Mouse (Mus musculus) lung, embryonic 14.5 days (tissue): Measurements from ENCODE around the gene Ston1. TPM values are rescaled to one million over a fixed set of nuclear protein-coding genes. Genes with fewer than 3 reads are reported as not detected.

Experiments
- ATAC-seq: fragments of 200-750 bp; cut with Nextera tagmentation; 2 replicates; pipeline ENCODE4 v1.8.0; 2017; ENCODE audit warnings: mild to moderate bottlenecking, moderate TSS enrichment, moderate library complexity; ENCODE audit not compliant: insufficient read depth
- DNase-seq: peaks from one replicate; pipeline ENCODE4 v3.0.0-alpha.2; 2015
- H3K27ac ChIP-seq: fragments of 300-500 bp; sonication (generic); 2 replicates; pipeline ENCODE4 v1.5.1; 2014; ENCODE audit warnings: low read depth, mild to moderate bottlenecking, moderate library complexity
- H3K27me3 ChIP-seq: fragments of 300-500 bp; sonication (generic); 2 replicates; pipeline ENCODE4 v1.6.1; 2014; ENCODE audit warnings: low read length, control low read depth; ENCODE audit not compliant: insufficient read depth
- H3K36me3 ChIP-seq: fragments of 300-500 bp; sonication (generic); 2 replicates; pipeline ENCODE4 v1.6.1; 2014; ENCODE audit warnings: control low read depth; ENCODE audit not compliant: insufficient read depth
- H3K4me1 ChIP-seq: fragments of 300-500 bp; sonication (generic); 2 replicates; pipeline ENCODE4 v1.6.1; 2014; ENCODE audit warnings: antibody characterized with exemption, control low read depth; ENCODE audit not compliant: insufficient read depth
- H3K4me2 ChIP-seq: fragments of 300-500 bp; sonication (generic); 2 replicates; pipeline ENCODE4 v1.6.1; 2014; ENCODE audit warnings: mild to moderate bottlenecking
- H3K4me3 ChIP-seq: fragments of 300-500 bp; sonication (generic); 2 replicates; pipeline ENCODE4 v1.5.1; 2014; ENCODE audit warnings: low read depth, low read length
- H3K9ac ChIP-seq: fragments of 300-500 bp; sonication (generic); 2 replicates; pipeline ENCODE4 v1.6.1; 2014
- H3K9me3 ChIP-seq: fragments of 300-500 bp; sonication (generic); 2 replicates; pipeline ENCODE4 v1.6.1; 2016; ENCODE audit warnings: low read depth, low read length, control low read depth
- CTCF ChIP-seq: IDR thresholded peaks from 2 replicates; pipeline ENCODE4 v1.5.1; 2016; ENCODE audit warnings: antibody characterized with exemption, low read depth
- WGBS: fragments of 180-500 bp; shearing (Covaris S2); extraction: QIAGEN DNeasy Blood & Tissue Kit; methylation state at CpG from one replicate; pipeline ENCODE4 v1.1.7; 2014; 5-methylcytosine and 5-hydroxymethylcytosine counted together
- polyA plus RNA-seq: library from polyadenylated mRNA; unstranded; fragments of >200 nt; fragmentation: Nextera tagmentation; extraction: Ambion mirVana; gene quantifications from 2 replicates; pipeline ENCODE4 v1.2.1, GENCODE M21; 2014

Ston1 gene
- polyA plus RNA-seq, 1 experiment from 2014 or later, result 11.7 TPM

DNA sequence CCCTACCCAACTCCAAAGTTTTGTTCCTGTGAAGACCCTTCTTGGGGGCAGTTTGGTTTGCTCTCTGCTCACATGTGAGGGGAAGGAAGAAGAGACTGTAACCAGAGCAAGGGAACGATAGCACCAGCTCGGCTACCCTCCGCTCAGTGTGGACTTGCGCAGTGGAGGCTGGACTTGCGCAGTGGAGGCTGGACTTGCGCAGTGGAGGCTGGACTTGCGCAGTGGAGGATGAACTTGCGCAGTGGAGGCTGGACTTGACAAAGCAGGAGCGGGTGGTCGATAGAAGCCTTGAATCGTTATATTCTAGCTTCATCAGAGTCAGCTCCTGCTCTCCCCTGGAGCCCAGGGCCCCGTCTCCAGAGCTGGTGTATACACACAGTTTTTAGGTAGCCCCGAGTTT, 27.9 kb downstream of the Ston1 start:
- ATAC-seq, result no peak
- 82% methylated on average over 13 of the region's 13 CpGs for WGBS
- no peaks in the 10 kb centered on the region for H3K9me3 ChIP-seq
- no peak overlapping the region; the same call in 1 of the 2 replicates for H3K4me2 ChIP-seq
- peak overlapping the region; percentile 99 for H3K27ac ChIP-seq
- H3K27me3 ChIP-seq, result no peaks in the 10 kb centered on the region
- H3K4me3 ChIP-seq, result no peak overlapping the region
- H3K36me3 ChIP-seq, result 0 out of 2 replicates have a peak, but pooled peaks cover 8% of the 10 kb centered on the region
- no peak overlapping the region for H3K9ac ChIP-seq
- TF ChIP-seq CTCF, result no peak
- no peak for DNase-seq
- H3K4me1 ChIP-seq, result peaks cover 43% of the 10 kb centered on the region

DNA sequence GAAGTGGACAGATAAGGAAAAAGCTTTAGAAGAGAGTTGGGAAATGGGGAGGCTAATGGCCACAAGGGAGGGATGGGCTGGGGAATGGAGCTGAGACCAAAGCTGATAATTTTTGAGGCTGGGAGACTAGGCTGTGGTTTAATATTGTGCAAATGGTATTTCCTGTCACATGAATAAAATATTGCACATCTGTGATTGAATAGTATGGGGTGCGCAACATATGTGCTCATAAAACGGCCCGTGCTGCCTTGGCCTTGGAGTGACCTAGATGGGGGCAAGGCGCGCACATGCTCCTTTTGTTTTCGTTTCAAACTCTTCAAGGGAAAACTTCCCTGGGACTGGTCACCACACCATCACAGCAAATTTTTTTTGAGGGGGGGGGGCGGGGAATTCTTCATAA, 28.4 kb downstream of the Ston1 start:
- TF ChIP-seq CTCF, result no peak
- peak; percentile 12; the same call in 1 of the 2 replicates for ATAC-seq
- H3K4me3 ChIP-seq, result no peak overlapping the region; the same call in 1 of the 2 replicates
- peak overlapping the region; percentile 56 for H3K4me2 ChIP-seq
- H3K36me3 ChIP-seq, result 0 out of 2 replicates have a peak, but pooled peaks cover 7% of the 10 kb centered on the region
- 25% methylated on average over 7 of the region's 7 CpGs for WGBS
- no peaks in the 10 kb centered on the region for H3K27me3 ChIP-seq
- peak overlapping the region; percentile 99 for H3K27ac ChIP-seq
- H3K4me1 ChIP-seq, result peaks cover 43% of the 10 kb centered on the region
- DNase-seq, result peak; percentile 62
- peak overlapping the region; percentile 26; the same call in 1 of the 2 replicates for H3K9ac ChIP-seq
- no peaks in the 10 kb centered on the region for H3K9me3 ChIP-seq

DNA sequence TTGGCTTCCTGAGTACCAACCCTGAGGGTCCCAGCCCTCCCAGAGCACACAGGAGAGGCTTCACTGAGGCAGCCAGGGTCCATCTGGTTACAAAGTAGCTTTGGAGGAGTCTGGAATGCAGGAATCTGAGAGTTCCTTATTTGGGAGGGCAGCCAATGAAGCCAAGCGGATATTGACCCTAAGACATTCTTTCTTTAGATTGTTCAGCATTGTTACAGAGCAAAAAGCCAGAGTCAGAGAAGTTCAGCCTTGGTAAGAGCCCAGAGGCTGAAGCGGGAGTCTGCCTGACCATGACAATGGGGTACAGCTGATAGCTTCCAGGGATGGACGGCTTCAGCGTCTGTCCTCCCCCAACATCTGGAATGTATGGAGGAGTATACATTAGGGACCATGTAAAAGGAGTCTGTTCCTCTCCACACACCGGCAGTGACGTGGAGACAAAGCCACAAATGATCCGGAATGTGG, 28.9 kb downstream of the Ston1 start:
- Histone ChIP-seq H3K4me2 (peak overlapping the region; percentile 56), H3K36me3 (0 out of 2 replicates have a peak, but pooled peaks cover 2% of the 10 kb centered on the region), H3K27ac (peak overlapping the region; percentile 99), H3K4me1 (peaks cover 43% of the 10 kb centered on the region), H3K9me3 (no peaks in the 10 kb centered on the region), H3K4me3 (peak overlapping the region; percentile 10), H3K27me3 (no peaks in the 10 kb centered on the region), H3K9ac (peak overlapping the region; percentile 26; the same call in 1 of the 2 replicates)
- ATAC-seq (peak; percentile 45), DNase-seq (peak; percentile 86)
- no peak for TF ChIP-seq CTCF
- 21% methylated on average over 7 of the region's 7 CpGs for WGBS

DNA sequence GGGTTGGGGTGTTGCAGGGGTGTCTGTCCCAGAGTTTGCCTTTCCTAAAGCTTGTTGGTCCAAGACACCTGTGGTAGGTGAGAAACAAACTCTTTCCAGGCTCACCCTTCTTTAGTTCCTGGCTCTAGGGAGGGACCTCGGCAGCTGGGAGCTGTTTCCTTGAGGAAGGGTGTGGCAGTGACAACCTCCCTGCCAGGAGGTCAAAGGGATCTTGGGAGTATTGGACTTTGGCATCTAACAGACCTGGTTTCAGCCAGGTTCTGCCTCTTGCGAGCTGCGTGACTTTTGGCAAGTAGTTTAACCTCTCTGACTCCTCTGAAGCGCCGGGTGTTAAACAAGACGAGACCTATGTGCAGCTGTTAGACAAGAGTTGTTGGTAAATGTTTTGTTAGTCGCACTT, 29.7 kb downstream of the Ston1 start:
- peak; percentile 31 for DNase-seq
- no peaks in the 10 kb centered on the region for H3K9me3 ChIP-seq
- no peaks in the 10 kb centered on the region for H3K27me3 ChIP-seq
- H3K4me3 ChIP-seq, result peak overlapping the region; percentile 10; the same call in 1 of the 2 replicates
- peaks cover 43% of the 10 kb centered on the region for H3K4me1 ChIP-seq
- ATAC-seq, result no peak
- no peak for TF ChIP-seq CTCF
- WGBS, result 38% methylated on average over 7 of the region's 7 CpGs
- no peaks in the 10 kb centered on the region for H3K36me3 ChIP-seq
- peak overlapping the region; percentile 56 for H3K4me2 ChIP-seq
- H3K27ac ChIP-seq, result peak overlapping the region; percentile 99
- H3K9ac ChIP-seq, result peak overlapping the region; percentile 26; the same call in 1 of the 2 replicates

DNA sequence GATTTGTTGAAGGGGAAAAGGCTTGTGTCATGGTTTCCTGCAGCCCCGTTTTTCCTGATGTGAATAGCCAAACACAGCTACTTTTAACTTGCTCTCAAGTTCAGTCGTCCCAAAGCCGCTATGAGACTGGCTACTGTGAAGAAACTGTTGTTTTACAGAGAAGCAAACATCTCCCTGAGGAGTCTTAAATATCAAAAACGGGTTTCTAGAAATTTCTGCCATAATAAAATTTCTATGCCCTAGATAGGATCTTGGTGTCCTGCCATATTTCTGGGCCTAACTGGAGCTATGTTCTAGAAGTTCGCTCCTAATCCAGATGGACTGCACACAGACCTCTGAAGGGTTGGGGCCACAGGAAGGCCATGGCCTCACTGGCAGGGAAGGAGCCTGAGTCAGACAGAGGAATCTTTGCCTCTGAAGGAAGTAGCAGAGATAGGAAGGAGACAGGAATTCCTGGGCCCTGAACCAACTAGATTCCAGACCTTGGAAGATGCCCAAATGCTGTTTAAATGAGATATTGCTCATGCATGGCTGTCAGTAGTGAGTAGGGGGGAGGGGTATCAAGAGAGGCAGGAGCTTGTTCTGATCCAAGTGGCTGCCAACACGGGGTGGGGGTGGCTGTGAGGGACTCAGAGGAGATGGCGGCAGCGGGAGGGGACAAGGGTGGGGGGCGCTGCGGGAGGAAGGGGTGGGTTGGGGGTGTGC, 31.3 kb downstream of the Ston1 start:
- no peaks in the 10 kb centered on the region for H3K27me3 ChIP-seq
- H3K36me3 ChIP-seq, result no peaks in the 10 kb centered on the region
- H3K4me2 ChIP-seq, result peak overlapping the region; percentile 56
- H3K4me3 ChIP-seq, result no peak overlapping the region
- H3K27ac ChIP-seq, result peak overlapping the region; percentile 99
- peak; percentile 81 for ATAC-seq
- H3K9me3 ChIP-seq, result no peaks in the 10 kb centered on the region
- 15% methylated on average over 10 of the region's 10 CpGs for WGBS
- peak; percentile 95 for DNase-seq
- TF ChIP-seq CTCF, result no peak
- peaks cover 43% of the 10 kb centered on the region for H3K4me1 ChIP-seq
- peak overlapping the region; percentile 34; the same call in 1 of the 2 replicates for H3K9ac ChIP-seq

DNA sequence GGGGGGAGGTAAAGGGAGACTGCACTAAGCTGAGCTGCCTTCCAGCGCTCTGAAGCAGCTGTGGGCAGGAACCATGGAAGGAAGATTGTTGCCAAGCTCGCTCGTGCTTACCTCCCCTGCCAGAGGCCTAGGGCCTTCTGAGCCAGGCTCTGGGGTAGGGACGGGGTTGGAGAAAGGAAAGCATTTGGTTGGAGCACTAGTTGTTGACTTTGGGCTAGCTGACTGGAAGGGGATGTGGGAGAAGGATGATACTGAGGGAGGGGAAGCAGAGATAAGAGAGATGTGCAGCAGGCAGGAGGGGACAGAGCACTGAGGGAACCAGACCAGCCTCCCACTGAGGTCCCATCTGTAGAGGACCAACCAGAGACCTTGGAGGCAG, 31.9 kb downstream of the Ston1 start:
- Histone ChIP-seq H3K4me3 (0 out of 2 replicates have a peak overlapping the region, but pooled peaks have one; percentile 2), H3K27me3 (no peaks in the 10 kb centered on the region), H3K4me1 (peaks cover 43% of the 10 kb centered on the region), H3K9ac (peak overlapping the region; percentile 34), H3K4me2 (peak overlapping the region; percentile 56), H3K9me3 (no peaks in the 10 kb centered on the region), H3K36me3 (no peaks in the 10 kb centered on the region), H3K27ac (peak overlapping the region; percentile 99)
- DNase-seq (peak; percentile 78), ATAC-seq (peak; percentile 79)
- WGBS, result 8% methylated on average over 4 of the region's 4 CpGs
- TF ChIP-seq CTCF, result no peak

DNA sequence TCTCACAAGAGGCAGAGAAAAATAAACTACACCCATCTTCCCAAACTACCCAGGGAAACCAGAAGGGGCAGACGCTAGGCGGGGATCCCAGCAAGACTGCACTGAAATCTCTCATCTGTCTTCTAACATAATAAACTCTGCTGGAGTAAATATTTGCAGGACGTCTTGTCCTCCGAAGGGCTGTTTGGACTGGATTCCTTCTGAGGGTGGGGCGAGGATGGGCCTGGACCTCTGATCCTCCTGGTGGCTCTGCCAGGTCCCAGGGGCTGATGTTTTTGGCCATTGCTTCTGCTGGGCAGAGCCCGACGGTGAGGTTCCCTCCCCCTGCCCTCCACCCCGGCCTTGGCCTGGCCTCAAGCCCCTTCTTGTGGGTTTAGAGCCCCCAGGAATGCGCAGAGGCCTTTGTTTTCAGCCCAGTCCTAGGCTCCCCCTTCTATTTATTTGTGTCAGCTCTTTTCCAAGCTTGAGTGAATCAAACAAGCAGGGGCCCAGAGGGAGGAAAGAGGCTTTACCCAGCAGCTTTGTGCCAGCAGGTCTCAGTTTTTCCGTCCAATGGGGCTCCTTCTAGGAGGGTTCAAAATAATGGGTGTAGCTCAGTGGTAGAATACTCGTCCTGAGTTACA, 32.6 kb downstream of the Ston1 start:
- Histone ChIP-seq H3K27me3 (no peaks in the 10 kb centered on the region), H3K4me2 (peak overlapping the region; percentile 56), H3K27ac (peak overlapping the region; percentile 99), H3K9me3 (no peaks in the 10 kb centered on the region), H3K9ac (peak overlapping the region; percentile 42; the same call in 1 of the 2 replicates), H3K36me3 (peaks cover 2% of the 10 kb centered on the region; the same call in 1 of the 2 replicates), H3K4me3 (0 out of 2 replicates have a peak overlapping the region, but pooled peaks have one; percentile 2), H3K4me1 (peaks cover 41% of the 10 kb centered on the region)
- TF ChIP-seq CTCF, result peak; percentile 49
- WGBS, result 11% methylated on average over 11 of the region's 11 CpGs
- DNase-seq, result peak; percentile 77
- ATAC-seq, result peak; percentile 55
